Mouse (Mus musculus) brown adipose tissue, adult 24 weeks (tissue): Measurements from ENCODE around the gene Zic3. TPM values are rescaled to one million over a fixed set of nuclear protein-coding genes. Genes with fewer than 3 reads are reported as not detected.
A peak's percentile ranks its signal among the peaks of the same experiment; 100 is the strongest.

Experiments used
- H3K27ac ChIP-seq: fragments of 200-500 bp; replicated peaks from 2 replicates; pipeline ENCODE4 v1.5.1; 2012; ENCODE audit warnings: low read depth, mild to moderate bottlenecking, low read length
- H3K4me1 ChIP-seq: fragments of 200-500 bp; 2 replicates; pipeline ENCODE4 v1.6.1; 2012; ENCODE audit warnings: low read length, mixed read lengths; ENCODE audit not compliant: control insufficient read depth, insufficient read depth, insufficient read length
- H3K4me3 ChIP-seq: fragments of 200-500 bp; 2 replicates; pipeline ENCODE4 v1.5.1; 2012; ENCODE audit warnings: low read depth, mild to moderate bottlenecking, low read length, moderate library complexity; ENCODE audit not compliant: insufficient read depth
- polyA plus RNA-seq: library from polyadenylated mRNA; stranded (reverse); fragments of >200 nt; gene quantifications from 2 replicates; pipeline ENCODE4 v1.2.4, GENCODE M21; 2012; ENCODE audit not compliant: missing spikeins, insufficient read depth, insufficient read length

Gene Zic3
- polyA plus RNA-seq, 1 experiment = not detected

GRCm38 (mm10) chrX:58031671-58032605 is 9.4 kb downstream of the Zic3 start:
- H3K4me3 ChIP-seq = peak overlapping the region; percentile 28; the same call in 1 of the 2 replicates
- no peak overlapping the region for H3K27ac ChIP-seq
- no peaks in the 10 kb centered on the region for H3K4me1 ChIP-seq

GRCm38 (mm10) chrX:58032622-58033021 is 10.1 kb downstream of the Zic3 start:
- Histone ChIP-seq H3K4me3 (no peak overlapping the region), H3K27ac (no peak overlapping the region), H3K4me1 (no peaks in the 10 kb centered on the region)

DNA sequence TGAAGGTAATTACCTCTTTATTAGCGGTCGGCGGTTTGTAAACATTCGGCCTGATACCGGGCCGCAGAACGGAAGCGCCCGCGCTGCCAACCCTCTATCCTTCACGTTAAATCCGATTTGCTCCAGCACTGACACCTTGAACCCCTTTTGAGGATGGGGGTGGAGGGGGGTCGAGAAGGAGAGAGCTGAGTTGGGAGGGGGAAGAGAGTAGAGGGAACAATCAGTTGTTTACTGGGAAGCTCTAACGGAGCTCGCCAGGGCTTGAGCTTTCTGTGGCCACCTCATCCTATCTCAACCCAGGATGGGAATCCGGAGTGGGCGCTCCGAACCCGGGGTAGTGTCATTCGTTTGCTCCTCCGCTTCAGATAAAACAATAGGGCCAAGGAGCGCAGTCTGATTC is 11.0 kb downstream of the Zic3 start:
- Histone ChIP-seq H3K4me3 (no peak overlapping the region), H3K4me1 (no peaks in the 10 kb centered on the region), H3K27ac (no peak overlapping the region)

- no peak overlapping the region for H3K4me3 ChIP-seq
- no peaks in the 10 kb centered on the region for H3K4me1 ChIP-seq
- H3K27ac ChIP-seq = no peak overlapping the region
These were observed 15.8 kb downstream of the Zic3 start for GRCm38 (mm10) chrX:58038061-58039007.

- no peak overlapping the region for H3K27ac ChIP-seq
- H3K4me3 ChIP-seq = no peak overlapping the region
- no peaks in the 10 kb centered on the region for H3K4me1 ChIP-seq
These were observed 17.2 kb downstream of the Zic3 start for GRCm38 (mm10) chrX:58039703-58040102.

- no peak overlapping the region for H3K27ac ChIP-seq
- H3K4me3 ChIP-seq = no peak overlapping the region
- no peaks in the 10 kb centered on the region for H3K4me1 ChIP-seq
These were observed 19.4 kb downstream of the Zic3 start for GRCm38 (mm10) chrX:58041865-58042264.

GRCm38 (mm10) chrX:58042512-58042911 is 20.0 kb downstream of the Zic3 start:
- Histone ChIP-seq H3K4me1 (no peaks in the 10 kb centered on the region), H3K27ac (no peak overlapping the region), H3K4me3 (no peak overlapping the region)
